In genomic region chr11:6544683-6545082, GRCm38 (mm10) we compare ENCODE assay signal across 16 mouse cellular contexts. TPM values are rescaled to one million over a fixed set of nuclear protein-coding genes. Genes with fewer than 3 reads are reported as not detected.
DNase-seq lines count a peak whose midpoint lies in the region.
"Had no signal": no experiment of that assay in that cellular context is flagged by ENCODE, and none has a peak within 500 bp of the region (broad histone marks: within the 10 kb centered on the region; RNA-seq: fewer than 3 reads in every experiment).

No protein-coding gene starts in this region.

- peak; percentile 51 for DNase-seq in heart, adult 11 months
- DNase-seq in heart, postnatal 36 days: no peak
- DNase-seq in ES-CJ7 (ENCODE audit: low read depth, low spot score) (peak; percentile 63), R1 (ENCODE audit: low read depth, low spot score) (peak; percentile 43)
- no peak for DNase-seq in gastrocnemius, postnatal 25 days
- DNase-seq in kidney, postnatal 25 days: no peak
- DNase-seq: adrenal gland, adult 8-10 months; adrenal gland, postnatal 14 days; adrenal gland, postnatal 36 days; B cell, adult 2 months; cerebellum, adult 11-12 months; cerebellum, adult 2 months; cerebellum, adult 9-10 months; cerebellum, postnatal 10 days; cerebellum, postnatal 25 days; forebrain, postnatal 0 days had no signal

- intact Hi-C loops in heart, postnatal 36 days (cut with DNase I): no loop called here

RNA-seq across cellular contexts. Expression of gene Ccm2, which starts 2.0 kb away (rescaled TPM):
- total RNA-seq in heart, postnatal 36 days (2021): 10 to 100 TPM; 24.1 to 30.2 TPM
- 10 to 100 TPM; 20.1 to 20.8 TPM for total RNA-seq in gastrocnemius, postnatal 25 days (2021)

RNA-seq across cellular contexts. Expression of gene Myo1g, which starts 23.9 kb away (rescaled TPM):
- 1 to 10 TPM; 1.2 to 2.2 TPM for total RNA-seq in heart, postnatal 36 days (2021)
- total RNA-seq in gastrocnemius, postnatal 25 days (2021): 1 to 10 TPM in 1 of 2 experiments, under 1 TPM in 1; 0.56 to 1.0 TPM

Comparison
In these comparisons a context has a peak if more than half of its experiments do, and no peak if none do; other contexts are left out.
1. DNase-seq: peak in heart, adult 11 months (single experiment), ES-CJ7 (single experiment) and R1 (single experiment); none in heart, postnatal 36 days (0 of 2), gastrocnemius, postnatal 25 days (single experiment) and kidney, postnatal 25 days (0 of 2).